Comparison of ENCODE assay signal across 8 mouse cellular contexts in genomic region chr3:55788214-55788586, GRCm38 (mm10). TPM values are rescaled to one million over a fixed set of nuclear protein-coding genes. Genes with fewer than 3 reads are reported as not detected.
A peak's percentile ranks its signal among the peaks of the same experiment; 100 is the strongest.
DNase-seq lines count a peak whose midpoint lies in the region; ATAC-seq and TF ChIP-seq lines count a peak whose summit lies in the region.

No protein-coding gene starts in this region.

- peak overlapping the region; percentile 84 for H3K4me2 ChIP-seq in lung, embryonic 16.5 days (ENCODE audit: low read depth, low read length)
- H3K4me2 ChIP-seq in liver, embryonic 12.5 days = peak overlapping the region; percentile 75
- peak overlapping the region; percentile 65 for H3K4me2 ChIP-seq in stomach, postnatal 0 days (replicated peaks; ENCODE audit: low read depth)

- no peak for TF ChIP-seq EP300 in stomach, postnatal 0 days (optimal IDR thresholded peaks at IDR 0.05)

- WGBS in lung, embryonic 16.5 days = 30% methylated on average over 4 of the region's 4 CpGs
- WGBS in liver, embryonic 12.5 days (ENCODE audit: insufficient replicate concordance) = 15% methylated on average over 4 of the region's 4 CpGs
- WGBS in stomach, postnatal 0 days = 32% methylated on average over 4 of the region's 4 CpGs

- H3K27me3 ChIP-seq in lung, embryonic 16.5 days (ENCODE audit: control insufficient read depth, insufficient read depth, low read depth, low read length) = peaks cover 23% of the 10 kb centered on the region
- peaks cover 46% of the 10 kb centered on the region for H3K27me3 ChIP-seq in liver, embryonic 12.5 days (replicated peaks)
- peaks cover 4% of the 10 kb centered on the region; the same call in 1 of the 2 replicates for H3K27me3 ChIP-seq in stomach, postnatal 0 days (ENCODE audit: control insufficient read depth, insufficient read depth, low read length)

- H3K9me3 ChIP-seq in lung, embryonic 16.5 days (ENCODE audit: control insufficient read depth, low read length) = no peaks in the 10 kb centered on the region
- no peaks in the 10 kb centered on the region for H3K9me3 ChIP-seq in liver, embryonic 12.5 days (replicated peaks)
- no peaks in the 10 kb centered on the region for H3K9me3 ChIP-seq in stomach, postnatal 0 days (ENCODE audit: control insufficient read depth, low read length)

- no peak for TF ChIP-seq CTCF in stomach, postnatal 0 days (IDR thresholded peaks at IDR 0.05; ENCODE audit: low read depth)

- no peak for ATAC-seq in lung, embryonic 16.5 days (ENCODE audit: low read depth)
- no peak for ATAC-seq in liver, embryonic 12.5 days
- ATAC-seq in stomach, postnatal 0 days (ENCODE audit: low FRiP score, low TSS enrichment) = no peak

- peaks cover 13% of the 10 kb centered on the region for H3K4me1 ChIP-seq in lung, embryonic 16.5 days (replicated peaks; ENCODE audit: control insufficient read depth, insufficient read depth, low read length)
- peaks cover 14% of the 10 kb centered on the region; the same call in 1 of the 2 replicates for H3K4me1 ChIP-seq in liver, embryonic 12.5 days
- H3K4me1 ChIP-seq in stomach, postnatal 0 days (replicated peaks; ENCODE audit: control insufficient read depth, insufficient read depth) = no peaks in the 10 kb centered on the region

- no peaks in the 10 kb centered on the region for H3K36me3 ChIP-seq in lung, embryonic 16.5 days (ENCODE audit: control insufficient read depth, insufficient read depth, low read length)
- no peaks in the 10 kb centered on the region for H3K36me3 ChIP-seq in liver, embryonic 12.5 days
- no peaks in the 10 kb centered on the region for H3K36me3 ChIP-seq in stomach, postnatal 0 days (ENCODE audit: control insufficient read depth, insufficient read depth, low read length)

- DNase-seq in cerebellum, postnatal 10 days = peak; percentile 47 to 59
- DNase-seq in cerebellum, adult 9-10 months = no peak
- no peak for DNase-seq in lung, postnatal 36 days
- no peak for DNase-seq in stomach, postnatal 0 days (ENCODE audit: low spot score)
- no peak for DNase-seq in adrenal gland, adult 8-10 months
- no peak for DNase-seq in adrenal gland, postnatal 4 days (ENCODE audit: low spot score in 2 of 2)

- H3K4me3 ChIP-seq in lung, embryonic 16.5 days (ENCODE audit: low read length) = peak overlapping the region; percentile 55
- peak overlapping the region; percentile 57 for H3K4me3 ChIP-seq in liver, embryonic 12.5 days
- H3K4me3 ChIP-seq in stomach, postnatal 0 days (ENCODE audit: low read depth, low read length) = peak overlapping the region; percentile 46

- H3K9ac ChIP-seq in lung, embryonic 16.5 days (ENCODE audit: low read length) = no peak overlapping the region
- H3K9ac ChIP-seq in liver, embryonic 12.5 days = peak overlapping the region; percentile 64; the same call in 1 of the 2 replicates
- H3K9ac ChIP-seq in stomach, postnatal 0 days (ENCODE audit: low read length) = no peak overlapping the region

- no peak overlapping the region for H3K27ac ChIP-seq in lung, embryonic 16.5 days (ENCODE audit: low read length)
- H3K27ac ChIP-seq in liver, embryonic 12.5 days = no peak overlapping the region
- no peak overlapping the region for H3K27ac ChIP-seq in stomach, postnatal 0 days (replicated peaks)

RNA-seq across cellular contexts. Expression of gene Mab21l1, which starts 5.9 kb away (rescaled TPM):
- 0.59 and 0.88 TPM in 2 replicates for polyA plus RNA-seq in lung, embryonic 16.5 days (2015; fragmentation: Nextera tagmentation; extraction: Ambion mirVana)
- polyA plus RNA-seq in liver, embryonic 12.5 days (2016; fragmentation: Nextera tagmentation; extraction: Ambion mirVana) = 0.20 and 0.26 TPM in 2 replicates
- 2.9 and 3.7 TPM in 2 replicates for polyA plus RNA-seq in stomach, postnatal 0 days (2015; fragmentation: Nextera tagmentation; extraction: Ambion mirVana)
- total RNA-seq in adrenal gland, adult 8-10 months (2022) = 1 to 10 TPM; 2.0 to 4.0 (median 3.4) TPM
- total RNA-seq in adrenal gland, postnatal 4 days (2021) = 1 to 10 TPM; 4.2 to 4.4 TPM

Comparison
In these comparisons a context has a peak if more than half of its experiments do, and no peak if none do; other contexts are left out.
1. DNase-seq: peak in cerebellum, postnatal 10 days (2 of 2); none in cerebellum, adult 9-10 months (single experiment), lung, postnatal 36 days (single experiment), stomach, postnatal 0 days (single experiment), adrenal gland, adult 8-10 months (single experiment) and adrenal gland, postnatal 4 days (0 of 2).
2. Peak in every context shown above with its lines, with median percentiles within 50 percentile points of each other: H3K4me2 ChIP-seq and H3K4me3 ChIP-seq.